Mouse (Mus musculus) cerebellum, adult 2 months (tissue): ENCODE data around the gene Klk1b22. TPM values are rescaled to one million over a fixed set of nuclear protein-coding genes. Genes with fewer than 3 reads are reported as not detected.
"Not testable (repeated sequence)": the region's sequence is repeated elsewhere in the genome, so short reads cannot be mapped to it uniquely, and the experiment has no call there.

Experiments
- DNase-seq, 2 experiments: peaks; one replicate each; pipeline ENCODE4 v3.0.0; 2021
- H3K27ac ChIP-seq: fragments of 200-500 bp; 2 replicates; pipeline ENCODE4 v1.5.1; 2012; ENCODE audit warnings: low read length, control low read depth, inconsistent platforms; ENCODE audit not compliant: insufficient read depth
- H3K27me3 ChIP-seq: fragments of 200-500 bp; 2 replicates; pipeline ENCODE4 v1.6.1; 2012; ENCODE audit warnings: inconsistent platforms, mild to moderate bottlenecking, low read length, moderate library complexity; ENCODE audit not compliant: control insufficient read depth, insufficient read depth
- H3K4me1 ChIP-seq: fragments of 200-500 bp; 2 replicates; pipeline ENCODE4 v1.6.1; 2011; ENCODE audit warnings: low read length; ENCODE audit not compliant: control insufficient read depth, insufficient read depth
- H3K4me3 ChIP-seq: fragments of 200-500 bp; replicated peaks from 2 replicates; pipeline ENCODE3; 2011; ENCODE audit warnings: mild to moderate bottlenecking, low read depth, low read length, control low read depth; ENCODE audit not compliant: insufficient read depth
- CTCF ChIP-seq: fragments of 200-500 bp; IDR thresholded peaks from 2 replicates; pipeline ENCODE4 v1.5.1; 2011; ENCODE audit warnings: low read depth, mild to moderate bottlenecking, control low read depth, low read length, moderate library complexity, borderline replicate concordance; ENCODE audit not compliant: insufficient read depth
- POLR2A ChIP-seq: fragments of 200-500 bp; IDR thresholded peaks from 2 replicates; pipeline ENCODE4 v1.6.1; 2011; ENCODE audit warnings: low read length, control low read depth, borderline replicate concordance; ENCODE audit not compliant: insufficient read depth
- WGBS: fragments of 180-500 bp; shearing (Covaris S2); methylation state at CpG from one replicate; pipeline ENCODE4 v1.1.7; 2018; 5-methylcytosine and 5-hydroxymethylcytosine counted together
- polyA plus RNA-seq: library from polyadenylated mRNA; depleted of rRNA; stranded (reverse); fragments of >200 nt; gene quantifications from 2 replicates; pipeline ENCODE4 v1.2.3, GENCODE M21; 2012; rRNA removed

The Klk1b22 gene
- not detected in 2 replicates for polyA plus RNA-seq

- 60% methylated on average over 4 of the region's 4 CpGs for WGBS
- DNase-seq = no peak
- H3K27ac ChIP-seq = no peak within 1 kb of the TSS
Observed at GRCm38 (mm10) chr7:44112373-44112772, at the start of gene Klk1b22. TSS of gene Klk1b22 (plus strand) at chr7:44112673.

DNA sequence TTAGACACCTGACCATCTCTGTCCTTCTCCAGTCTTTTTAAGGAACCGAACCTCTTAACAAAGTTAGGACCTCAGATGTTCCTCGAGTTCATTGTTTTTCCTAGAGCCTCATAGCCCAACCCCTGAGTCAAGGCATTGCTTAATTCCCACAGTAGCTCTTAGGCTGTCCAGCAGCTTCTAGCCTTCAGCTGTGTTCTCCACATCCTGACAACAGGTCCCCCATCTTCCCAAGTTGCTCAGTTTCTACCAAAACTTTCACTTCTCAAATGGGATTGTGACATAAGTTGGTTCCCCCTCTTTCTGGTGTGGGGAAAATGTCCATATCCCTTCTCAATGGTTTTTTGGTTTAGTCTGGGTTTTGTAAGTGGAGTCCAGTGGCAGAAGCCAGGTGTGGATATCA lies 40.4 kb upstream of the Klk1b22 start:
- H3K27ac ChIP-seq = no peak overlapping the region
- H3K27me3 ChIP-seq = no peaks in the 10 kb centered on the region
- H3K4me1 ChIP-seq = no peaks in the 10 kb centered on the region
- no peak overlapping the region for H3K4me3 ChIP-seq
- DNase-seq = no peak
- TF ChIP-seq CTCF = no peak
- no peak for TF ChIP-seq POLR2A
- 72% methylated on average over 2 of the region's 2 CpGs for WGBS

More at GRCm38 (mm10) chr7:44112373-44112772, at the start of gene Klk1b22:
- no peaks in the 10 kb centered on the region for H3K4me1 ChIP-seq
- TF ChIP-seq CTCF (no peak), POLR2A (no peak)
- H3K27me3 ChIP-seq = no peaks in the 10 kb centered on the region
- no peak within 1 kb of the TSS for H3K4me3 ChIP-seq

DNA sequence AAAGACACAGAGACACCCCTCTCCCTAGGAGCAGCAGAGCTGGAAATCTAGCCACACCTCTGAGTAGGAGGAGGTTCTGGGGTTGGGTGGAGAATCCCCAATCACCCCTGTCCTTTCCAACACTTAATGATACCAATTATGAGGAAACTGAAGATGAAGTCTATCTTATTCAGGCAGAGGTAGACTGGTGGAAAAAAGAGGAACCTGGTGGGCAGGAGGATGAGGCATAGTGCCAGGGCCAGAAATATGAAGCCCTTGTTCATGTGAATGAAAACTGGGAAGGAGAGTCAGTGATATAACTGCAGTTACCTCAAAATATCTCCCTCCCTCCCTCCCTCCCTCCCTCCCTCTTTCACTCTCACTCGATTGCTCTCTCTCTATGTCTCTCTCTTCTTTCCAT lies 34.8 kb upstream of the Klk1b22 start:
- Histone ChIP-seq H3K27me3 (no peaks in the 10 kb centered on the region), H3K27ac (no peak overlapping the region), H3K4me3 (no peak overlapping the region), H3K4me1 (no peaks in the 10 kb centered on the region)
- 67% methylated on average over 1 of the region's 1 CpGs for WGBS
- TF ChIP-seq CTCF (no peak), POLR2A (no peak)
- DNase-seq = no peak

DNA sequence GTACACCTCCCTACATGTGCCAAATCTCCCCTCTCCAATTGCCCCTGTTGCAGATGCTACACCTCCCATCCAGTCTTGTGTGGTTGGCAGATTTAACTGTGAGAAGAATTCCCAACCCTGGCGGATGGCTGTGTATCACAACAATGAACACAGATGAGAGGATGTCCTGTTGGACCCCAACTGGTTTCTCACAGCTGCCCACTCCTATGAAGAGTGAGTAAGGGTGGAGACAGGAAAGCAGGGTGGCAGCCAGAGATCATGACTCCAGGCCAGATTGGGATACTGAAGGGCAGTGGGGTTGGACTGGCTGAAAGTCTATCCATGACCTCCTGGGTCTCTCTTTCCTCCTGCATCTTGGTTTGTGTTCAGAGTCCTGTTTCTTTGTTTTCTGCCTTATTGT lies 16.4 kb upstream of the Klk1b22 start:
- TF ChIP-seq CTCF = no peak
- TF ChIP-seq POLR2A = no peak
- no peak overlapping the region for H3K4me3 ChIP-seq
- no peak for DNase-seq
- WGBS = 61% methylated on average over 1 of the region's 1 CpGs
- H3K27ac ChIP-seq = no peak overlapping the region
- no peaks in the 10 kb centered on the region for H3K4me1 ChIP-seq
- H3K27me3 ChIP-seq = no peaks in the 10 kb centered on the region

GRCm38 (mm10) chr7:44102028-44102427 lies 10.4 kb upstream of the Klk1b22 start, which contains the start of gene Klk1b21:
TSS of gene Klk1b21 (plus strand) at chr7:44102328.
- DNase-seq, H3K4me1 ChIP-seq, H3K27ac ChIP-seq, H3K4me3 ChIP-seq, H3K27me3 ChIP-seq: not testable (repeated sequence)
- WGBS = 61% methylated on average over 3 of the region's 3 CpGs

DNA sequence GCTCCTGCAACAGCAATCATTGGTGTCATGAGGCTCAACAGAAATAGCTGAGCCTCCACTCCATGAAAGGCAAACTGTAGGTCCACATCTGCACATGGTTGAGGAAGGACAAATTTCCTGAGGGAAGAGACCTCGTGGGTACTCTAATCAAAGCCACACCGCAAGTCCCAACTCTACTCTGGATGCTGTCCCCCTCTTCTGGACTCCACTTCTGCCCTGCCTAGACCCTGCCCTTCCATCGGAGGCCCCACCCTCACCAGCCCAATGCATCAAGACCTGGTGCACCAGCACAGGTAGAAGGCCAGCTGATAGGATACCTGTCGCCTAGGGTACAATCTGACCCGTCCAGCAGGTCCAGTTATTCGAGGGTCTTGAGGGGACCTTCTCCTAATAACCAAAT lies 11.0 kb downstream of the Klk1b22 start:
- H3K27me3 ChIP-seq = no peaks in the 10 kb centered on the region
- H3K4me3 ChIP-seq = no peak overlapping the region
- no peak overlapping the region for H3K27ac ChIP-seq
- H3K4me1 ChIP-seq = no peaks in the 10 kb centered on the region
- DNase-seq = no peak
- TF ChIP-seq CTCF (no peak), POLR2A (no peak)
- WGBS = 84% methylated on average over 6 of the region's 6 CpGs

DNA sequence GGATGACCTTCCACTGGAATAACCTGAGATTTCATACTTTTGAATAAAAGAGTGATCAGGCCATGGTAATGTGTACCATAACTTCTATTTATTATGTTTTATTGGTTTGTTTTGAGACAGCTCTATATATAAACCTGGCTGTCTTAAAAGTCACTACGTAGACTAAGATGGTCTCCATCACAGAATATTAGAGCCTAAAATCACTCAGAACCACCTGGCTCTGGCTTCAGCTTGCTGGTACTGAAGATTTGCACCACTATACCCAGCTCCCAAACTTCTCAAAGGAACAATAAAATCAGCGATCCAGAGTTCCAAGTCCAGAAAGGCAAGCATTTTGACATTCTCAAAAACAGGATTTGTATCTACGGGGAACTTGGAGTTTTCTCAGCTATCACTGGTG lies 24.0 kb downstream of the Klk1b22 start, which contains the start of gene Klk1b16:
Gene Klk1b16, plus strand, starts transcription at position 301 of the 400 bp plus-strand sequence.
- no peak within 1 kb of the TSS for H3K4me3 ChIP-seq
- TF ChIP-seq CTCF (no peak), POLR2A (no peak)
- 89% methylated on average over 3 of the region's 3 CpGs for WGBS
- H3K27ac ChIP-seq = no peak within 1 kb of the TSS
- no peaks in the 10 kb centered on the region for H3K4me1 ChIP-seq
- no peaks in the 10 kb centered on the region for H3K27me3 ChIP-seq
- no peak for DNase-seq

Other genes with a start within 250 kb of the Klk1b22 start
- gene Klk4, start 231.5 kb upstream of the Klk1b22 start, polyA plus RNA-seq = not detected in 2 replicates
- gene Klk15, start 178.9 kb upstream of the Klk1b22 start, polyA plus RNA-seq = not detected in 2 replicates
- gene Klk1b8, start 162.0 kb upstream of the Klk1b22 start, polyA plus RNA-seq = not detected in 2 replicates
- gene Klk1b1, start 145.9 kb upstream of the Klk1b22 start, polyA plus RNA-seq = not detected in 2 replicates
- gene Klk1b9, start 136.6 kb upstream of the Klk1b22 start, polyA plus RNA-seq = 0.13 and 0.25 TPM in 2 replicates
- not detected in 2 replicates for gene Klk1b11, start 116.8 kb upstream of the Klk1b22 start, polyA plus RNA-seq
- gene Klk1b26, start 100.5 kb upstream of the Klk1b22 start, polyA plus RNA-seq = not detected in 2 replicates
- gene Klk1b27, start 60.4 kb upstream of the Klk1b22 start, polyA plus RNA-seq = 0.38 and 0.51 TPM in 2 replicates
- gene Klk1b21, start 10.3 kb upstream of the Klk1b22 start, polyA plus RNA-seq = not detected in 2 replicates
- not detected in 2 replicates for gene Klk1b16, start 24.1 kb downstream of the Klk1b22 start, polyA plus RNA-seq
- 0.29 and 0.38 TPM in 2 replicates for gene Klk1b24, start 75.6 kb downstream of the Klk1b22 start, polyA plus RNA-seq
- not detected in 2 replicates for gene Klk1b3, start 85.5 kb downstream of the Klk1b22 start, polyA plus RNA-seq
- not detected in 2 replicates for gene Klk1b4, start 94.8 kb downstream of the Klk1b22 start, polyA plus RNA-seq
- gene Klk1b5, start 103.3 kb downstream of the Klk1b22 start, polyA plus RNA-seq = not detected in 2 replicates
- gene Klk1, start 112.7 kb downstream of the Klk1b22 start, polyA plus RNA-seq = 0.20 and 0.36 TPM in 2 replicates
- gene Gm36864, start 123.5 kb downstream of the Klk1b22 start, polyA plus RNA-seq = not detected in 2 replicates
- gene 1700028J19Rik, start 134.0 kb downstream of the Klk1b22 start, polyA plus RNA-seq = 2.2 and 2.9 TPM in 2 replicates
- 98.8 and 111 TPM in 2 replicates for gene 2410002F23Rik, start 134.0 kb downstream of the Klk1b22 start, polyA plus RNA-seq
- gene Acp4, start 144.7 kb downstream of the Klk1b22 start, polyA plus RNA-seq = not detected in 2 replicates
- gene Gm15517, start 148.8 kb downstream of the Klk1b22 start, polyA plus RNA-seq = not detected in 2 replicates
- 2.4 and 3.0 TPM in 2 replicates for gene Clec11a, start 194.2 kb downstream of the Klk1b22 start, polyA plus RNA-seq
- 51.4 and 60.7 TPM in 2 replicates for gene Shank1, start 197.6 kb downstream of the Klk1b22 start, polyA plus RNA-seq